Mouse (Mus musculus): ENCODE results near the gene Rasl11a. TPM values are rescaled to one million over a fixed set of nuclear protein-coding genes. Genes with fewer than 3 reads are reported as not detected.

Gene Rasl11a
- total and polyA plus RNA-seq, 2 experiments from 2014 or later: 7.7 to 18.8 TPM

DNA sequence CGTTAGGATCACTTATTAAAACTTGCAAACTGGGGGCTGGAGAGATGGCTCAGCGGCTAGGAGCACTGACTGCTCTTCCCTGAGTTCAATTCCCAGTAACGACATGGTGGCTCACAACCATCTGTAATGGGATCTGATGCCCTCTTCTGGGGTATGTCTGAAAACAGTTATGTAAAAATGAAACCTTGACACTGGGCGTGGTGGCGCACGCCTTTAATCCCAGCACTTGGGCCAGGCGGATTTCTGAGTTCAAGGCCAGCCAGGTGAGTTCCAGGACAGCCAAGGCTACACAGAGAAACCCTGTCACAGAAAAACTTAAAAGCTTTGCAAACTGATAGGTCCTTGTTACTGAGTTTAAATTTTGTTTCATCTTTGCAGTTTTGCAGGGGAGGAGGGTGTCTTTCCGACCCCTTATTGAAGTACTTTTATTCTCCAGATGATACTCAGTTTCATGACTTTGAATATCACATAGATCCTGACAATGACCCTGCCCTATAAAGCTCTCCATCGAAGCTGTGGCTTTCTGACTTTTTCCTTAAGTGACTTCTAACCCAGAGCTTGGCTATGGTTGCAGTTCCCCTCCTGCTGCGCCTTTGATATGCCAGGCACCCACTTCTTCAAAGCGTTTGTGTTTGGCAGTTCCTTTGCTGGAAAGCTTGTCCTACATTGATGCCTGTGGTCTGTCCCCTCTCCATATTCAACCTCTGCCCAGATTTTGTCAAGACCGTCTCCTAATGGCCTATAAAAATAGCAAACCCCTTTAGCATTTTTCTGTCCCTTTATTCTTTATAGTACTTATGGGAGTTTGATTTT is 5.8 kb upstream of the Rasl11a start:
- ATAC-seq (ENCODE audit: insufficient read depth, low read depth): no peak
- Histone ChIP-seq H3K9ac (replicated peaks; ENCODE audit: low read depth, low read length) (no peak overlapping the region), H3K27me3 (ENCODE audit: control insufficient read depth, insufficient read depth, low read length) (no peaks in the 10 kb centered on the region), H3K36me3 (replicated peaks; ENCODE audit: control insufficient read depth, insufficient read depth, low read length) (peaks cover 51% of the 10 kb centered on the region), H3K4me1 (ENCODE audit: control insufficient read depth, insufficient read depth) (0 out of 2 replicates have a peak, but pooled peaks cover 5% of the 10 kb centered on the region), H3K4me2 (ENCODE audit: low read depth, low read length) (no peak overlapping the region), H3K9me3 (replicated peaks; ENCODE audit: control insufficient read depth, low read length) (no peaks in the 10 kb centered on the region), H3K27ac (ENCODE audit: low read depth) (no peak overlapping the region), H3K4me3 (ENCODE audit: low read depth, low read length) (no peak overlapping the region)
- WGBS: 55% methylated on average over 12 of the region's 12 CpGs
- DNase-seq (ENCODE audit: low spot score): no peak
- no peak for TF ChIP-seq CTCF (IDR thresholded peaks at IDR 0.05; ENCODE audit: low read depth)
- no peak for TF ChIP-seq EP300 (IDR thresholded peaks at IDR 0.05; ENCODE audit: low read depth)

DNA sequence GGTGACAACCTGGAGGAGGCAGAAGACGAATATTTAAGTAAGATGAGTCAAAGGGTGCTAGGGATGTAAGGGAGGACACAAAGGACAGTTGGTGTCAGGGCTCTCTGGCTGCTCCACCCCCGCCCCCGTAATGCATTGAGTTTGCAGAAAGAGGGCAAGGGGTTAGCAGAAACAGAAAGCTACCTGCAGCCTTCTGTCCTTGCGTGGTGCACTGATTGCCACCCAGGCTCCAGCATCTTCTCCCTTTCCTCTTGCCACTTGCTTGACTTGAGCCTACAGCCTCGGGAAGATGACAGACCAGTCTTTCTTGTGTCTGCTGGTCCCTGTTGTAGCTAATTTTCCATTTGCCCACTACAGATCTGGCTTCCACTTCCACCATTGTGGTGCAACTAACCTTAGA is 5.1 kb upstream of the Rasl11a start:
- no peak overlapping the region for H3K27ac ChIP-seq (ENCODE audit: low read depth)
- H3K9ac ChIP-seq (replicated peaks; ENCODE audit: low read depth, low read length): no peak overlapping the region
- WGBS: 53% methylated on average over 5 of the region's 5 CpGs
- H3K4me3 ChIP-seq (ENCODE audit: low read depth, low read length): no peak overlapping the region
- H3K27me3 ChIP-seq (ENCODE audit: control insufficient read depth, insufficient read depth, low read length): no peaks in the 10 kb centered on the region
- no peaks in the 10 kb centered on the region for H3K4me1 ChIP-seq (ENCODE audit: control insufficient read depth, insufficient read depth)
- no peak for ATAC-seq (ENCODE audit: insufficient read depth, low read depth)
- H3K36me3 ChIP-seq (replicated peaks; ENCODE audit: control insufficient read depth, insufficient read depth, low read length): peaks cover 45% of the 10 kb centered on the region
- no peak overlapping the region for H3K4me2 ChIP-seq (ENCODE audit: low read depth, low read length)
- H3K9me3 ChIP-seq (replicated peaks; ENCODE audit: control insufficient read depth, low read length): no peaks in the 10 kb centered on the region
- no peak for TF ChIP-seq EP300 (IDR thresholded peaks at IDR 0.05; ENCODE audit: low read depth)
- no peak for TF ChIP-seq CTCF (IDR thresholded peaks at IDR 0.05; ENCODE audit: low read depth)
- DNase-seq (ENCODE audit: low spot score): no peak

DNA sequence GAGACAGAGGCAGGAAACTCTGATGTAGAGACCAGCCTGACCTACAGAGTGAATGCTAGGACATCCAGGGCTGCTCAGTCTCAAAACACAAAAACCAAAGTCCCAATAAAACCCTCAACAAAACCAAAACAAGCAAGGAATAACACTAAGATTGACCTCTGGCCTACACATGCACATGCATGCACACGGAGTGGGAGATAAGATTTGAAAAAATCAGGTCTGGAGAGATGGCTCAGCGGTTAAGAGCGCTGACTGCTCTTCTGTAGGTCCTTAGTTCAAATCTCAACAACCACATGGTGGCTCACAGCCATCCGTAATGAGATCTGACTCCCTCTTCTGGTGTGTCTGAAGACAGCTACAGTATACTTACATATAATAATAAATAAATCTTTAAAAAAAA is 4.4 kb upstream of the Rasl11a start:
- H3K9me3 ChIP-seq (replicated peaks; ENCODE audit: control insufficient read depth, low read length): no peaks in the 10 kb centered on the region
- H3K27ac ChIP-seq (ENCODE audit: low read depth): no peak overlapping the region
- H3K4me2 ChIP-seq (ENCODE audit: low read depth, low read length): no peak overlapping the region
- peaks cover 39% of the 10 kb centered on the region for H3K36me3 ChIP-seq (replicated peaks; ENCODE audit: control insufficient read depth, insufficient read depth, low read length)
- no peak overlapping the region for H3K9ac ChIP-seq (replicated peaks; ENCODE audit: low read depth, low read length)
- no peak overlapping the region for H3K4me3 ChIP-seq (ENCODE audit: low read depth, low read length)
- no peak for ATAC-seq (ENCODE audit: insufficient read depth, low read depth)
- H3K4me1 ChIP-seq (ENCODE audit: control insufficient read depth, insufficient read depth): peaks cover 2% of the 10 kb centered on the region; the same call in 1 of the 2 replicates
- no peak for TF ChIP-seq CTCF (IDR thresholded peaks at IDR 0.05; ENCODE audit: low read depth)
- no peak for TF ChIP-seq EP300 (IDR thresholded peaks at IDR 0.05; ENCODE audit: low read depth)
- no peak for DNase-seq (ENCODE audit: low spot score)
- WGBS: 60% methylated on average over 4 of the region's 4 CpGs
- no peaks in the 10 kb centered on the region for H3K27me3 ChIP-seq (ENCODE audit: control insufficient read depth, insufficient read depth, low read length)

DNA sequence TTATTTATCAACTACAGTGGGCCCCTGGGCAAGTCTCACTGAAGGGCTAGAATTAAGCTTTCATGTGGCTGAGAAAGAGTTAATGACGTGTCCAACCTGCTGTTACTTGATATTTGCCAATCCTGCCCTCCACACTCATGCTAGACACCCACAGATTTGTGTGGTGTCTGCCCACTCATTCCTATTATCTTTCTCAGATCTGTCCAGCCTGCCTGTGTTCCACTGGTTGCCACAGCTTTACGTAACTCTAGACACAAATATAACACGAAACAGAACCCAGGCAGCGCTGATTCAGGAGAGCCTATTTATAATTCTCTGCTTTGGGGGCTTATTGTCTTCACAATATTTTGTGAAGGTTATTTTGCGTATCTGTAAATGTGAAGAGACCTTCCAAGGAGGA is 3.6 kb upstream of the Rasl11a start:
- Histone ChIP-seq H3K36me3 (replicated peaks; ENCODE audit: control insufficient read depth, insufficient read depth, low read length) (peaks cover 30% of the 10 kb centered on the region), H3K4me3 (ENCODE audit: low read depth, low read length) (no peak overlapping the region), H3K4me1 (ENCODE audit: control insufficient read depth, insufficient read depth) (peaks cover 10% of the 10 kb centered on the region; the same call in 1 of the 2 replicates), H3K4me2 (ENCODE audit: low read depth, low read length) (no peak overlapping the region), H3K9me3 (replicated peaks; ENCODE audit: control insufficient read depth, low read length) (no peaks in the 10 kb centered on the region), H3K9ac (replicated peaks; ENCODE audit: low read depth, low read length) (no peak overlapping the region), H3K27me3 (ENCODE audit: control insufficient read depth, insufficient read depth, low read length) (no peaks in the 10 kb centered on the region), H3K27ac (ENCODE audit: low read depth) (no peak overlapping the region)
- TF ChIP-seq EP300 (IDR thresholded peaks at IDR 0.05; ENCODE audit: low read depth) (no peak), CTCF (IDR thresholded peaks at IDR 0.05; ENCODE audit: low read depth) (no peak)
- WGBS: 78% methylated on average over 5 of the region's 5 CpGs
- DNase-seq (ENCODE audit: low spot score) (no peak), ATAC-seq (ENCODE audit: insufficient read depth, low read depth) (no peak)

DNA sequence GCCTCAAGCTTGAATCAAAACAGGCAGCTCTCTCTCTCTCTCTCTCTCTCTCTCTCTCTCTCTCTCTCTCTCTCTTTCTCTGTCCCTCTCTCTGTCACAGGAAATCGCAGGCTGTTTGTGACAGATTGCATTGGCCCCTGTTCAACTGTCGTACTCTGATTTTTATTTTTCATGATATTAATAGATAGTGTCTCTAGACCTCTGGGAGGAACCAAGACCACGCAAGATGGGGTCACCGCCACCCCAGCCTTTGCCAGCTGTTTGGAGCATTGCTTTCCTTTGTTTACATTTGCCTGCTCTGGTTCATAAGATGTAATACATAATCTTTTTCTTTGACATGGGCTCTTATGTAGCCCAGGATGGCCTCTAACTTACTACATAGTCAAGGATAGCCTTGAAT is 2.9 kb upstream of the Rasl11a start:
- DNase-seq (ENCODE audit: low spot score) (no peak), ATAC-seq (ENCODE audit: insufficient read depth, low read depth) (no peak)
- 73% methylated on average over 4 of the region's 4 CpGs for WGBS
- no peak overlapping the region for H3K4me3 ChIP-seq (ENCODE audit: low read depth, low read length)
- no peak overlapping the region for H3K27ac ChIP-seq (ENCODE audit: low read depth)
- no peak overlapping the region for H3K4me2 ChIP-seq (ENCODE audit: low read depth, low read length)
- TF ChIP-seq EP300 (IDR thresholded peaks at IDR 0.05; ENCODE audit: low read depth): no peak
- peaks cover 23% of the 10 kb centered on the region for H3K36me3 ChIP-seq (replicated peaks; ENCODE audit: control insufficient read depth, insufficient read depth, low read length)
- H3K4me1 ChIP-seq (ENCODE audit: control insufficient read depth, insufficient read depth): peaks cover 12% of the 10 kb centered on the region; the same call in 1 of the 2 replicates
- no peaks in the 10 kb centered on the region for H3K9me3 ChIP-seq (replicated peaks; ENCODE audit: control insufficient read depth, low read length)
- no peaks in the 10 kb centered on the region for H3K27me3 ChIP-seq (ENCODE audit: control insufficient read depth, insufficient read depth, low read length)
- no peak overlapping the region for H3K9ac ChIP-seq (replicated peaks; ENCODE audit: low read depth, low read length)

All from heart, postnatal 0 days (tissue).